Mouse (Mus musculus) spleen, adult 12 weeks (tissue): ENCODE data around the gene Allc.

ENCODE experiments used
- DNase-seq: peaks from one replicate; pipeline ENCODE4 v3.0.0; 2022; ENCODE audit warnings: low spot score

The Allc gene

GRCm38 (mm10) chr12:28579132-28579531 lies 3.2 kb downstream of the Allc start:
- no peak for DNase-seq

GRCm38 (mm10) chr12:28578147-28578546 lies 4.2 kb downstream of the Allc start:
- no peak for DNase-seq

- DNase-seq, result no peak
Observed at GRCm38 (mm10) chr12:28575366-28576070, 6.8 kb downstream of the Allc start.

- DNase-seq, result no peak
Observed at GRCm38 (mm10) chr12:28572241-28572640, 10.1 kb downstream of the Allc start.

- no peak for DNase-seq
Observed at GRCm38 (mm10) chr12:28552299-28552698, 30.0 kb downstream of the Allc start, which contains the start of gene Dcdc2c. TSS of gene Dcdc2c (minus strand) at chr12:28552399.

- DNase-seq, result no peak
Observed at GRCm38 (mm10) chr12:28551775-28552174, 30.5 kb downstream of the Allc start.

- DNase-seq, result no peak
Observed at GRCm38 (mm10) chr12:28548887-28549286, 33.4 kb downstream of the Allc start.

- no peak for DNase-seq
Observed at GRCm38 (mm10) chr12:28514264-28514775, 68.0 kb downstream of the Allc start.

GRCm38 (mm10) chr12:28509699-28510280 lies 72.5 kb downstream of the Allc start:
- DNase-seq, result no peak
